Mouse (Mus musculus): ENCODE measurements around the gene 1700028J19Rik. TPM values are rescaled to one million over a fixed set of nuclear protein-coding genes. Genes with fewer than 3 reads are reported as not detected.

1700028J19Rik gene
- 2.2 and 3.5 TPM in 2 replicates for polyA plus RNA-seq (2012; rRNA removed)

DNA sequence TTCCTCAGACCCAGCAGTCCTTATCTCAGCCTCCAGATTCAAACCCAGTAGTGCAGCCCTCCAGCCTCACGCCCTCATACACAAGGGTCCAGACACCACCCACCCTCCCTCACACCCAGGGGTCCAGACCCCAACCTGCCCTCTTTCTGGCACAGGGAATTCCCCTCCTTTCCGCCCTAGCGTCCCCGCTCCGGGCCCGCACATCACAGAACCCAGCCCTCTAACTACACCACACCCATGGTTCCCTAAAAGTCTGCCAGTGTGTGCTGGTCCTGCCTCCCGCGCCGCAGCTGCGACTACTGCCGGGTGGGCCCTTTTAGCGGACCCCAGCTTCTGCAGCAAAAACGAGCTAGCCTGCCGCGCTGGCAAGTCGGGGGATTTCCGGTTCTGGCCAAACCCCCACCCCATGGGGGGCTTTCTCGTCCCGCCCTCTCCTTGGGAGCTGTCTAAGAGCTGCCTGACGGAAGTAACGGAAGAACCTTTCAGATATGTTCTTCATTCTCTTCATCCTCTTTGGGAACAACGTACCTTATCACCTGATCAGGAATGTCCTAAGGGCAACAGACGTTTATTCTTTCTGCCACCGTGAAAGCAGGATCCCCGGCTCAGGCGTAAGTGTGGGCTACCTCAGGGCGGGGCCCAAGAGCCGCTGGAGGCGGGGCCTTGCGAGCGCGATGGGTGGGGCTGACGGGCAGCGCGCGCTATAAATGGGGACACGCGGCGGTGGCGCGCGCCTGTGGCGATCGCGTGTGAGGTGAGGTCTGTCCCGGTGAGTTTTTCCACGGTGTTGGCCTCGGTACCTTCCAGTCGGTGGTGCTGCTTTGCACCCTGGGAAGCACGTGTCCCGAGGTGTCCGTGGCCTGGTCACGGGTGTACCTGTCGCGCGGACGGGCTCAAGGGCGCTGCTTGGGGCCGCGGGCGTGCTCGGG lies at the start of gene 1700028J19Rik, which contains the start of gene 2410002F23Rik:
Gene 1700028J19Rik (minus strand): TSS at position 641 of the 929 bp plus-strand sequence.
Gene 2410002F23Rik (plus strand): TSS at position 668 of the 929 bp plus-strand sequence.

DNA sequence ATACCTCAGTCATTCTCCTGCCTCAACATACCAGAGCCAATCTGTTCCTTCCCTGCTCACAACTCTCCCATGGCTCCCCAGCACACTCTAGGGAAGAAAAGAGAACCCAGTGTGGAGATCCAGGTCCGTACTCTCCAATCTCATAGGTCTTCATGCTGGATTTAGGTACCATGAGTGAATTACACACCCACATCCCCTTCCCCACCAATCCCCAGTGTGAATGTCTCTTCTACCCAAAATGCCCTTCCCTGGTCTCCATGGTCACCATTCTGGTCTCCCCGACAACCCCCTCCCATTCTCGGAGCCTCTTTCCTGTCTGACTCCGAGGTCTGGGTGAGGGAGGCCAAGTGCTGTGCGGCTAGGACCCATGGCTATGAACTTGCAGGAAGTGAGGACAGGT lies 14.7 kb upstream of the 1700028J19Rik start, which contains the start of gene Gm15517:
Gene Gm15517 (plus strand): TSS at position 301 of the 400 bp plus-strand sequence.

DNA sequence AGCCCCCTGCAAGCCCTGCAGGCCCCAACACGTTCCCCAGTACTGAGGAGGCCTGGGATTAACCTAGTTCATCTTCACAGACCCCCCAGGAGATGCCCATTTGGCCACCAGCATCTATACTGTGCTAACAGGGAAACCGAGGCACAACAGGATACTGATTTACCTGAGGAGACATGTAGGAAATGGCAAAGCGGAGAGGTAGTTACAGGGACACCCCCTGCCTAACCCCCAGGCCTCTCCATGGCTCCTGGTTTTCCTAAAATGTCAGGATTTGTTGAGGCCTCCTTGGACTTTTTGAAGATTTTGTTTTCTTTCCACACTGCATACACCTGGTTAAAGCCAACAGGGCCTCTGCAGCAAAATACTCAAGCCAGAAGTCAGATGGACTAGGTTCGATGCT lies 10.8 kb upstream of the 1700028J19Rik start, which contains the start of gene Acp4:
Gene Acp4 (minus strand): TSS at position 101 of the 400 bp plus-strand sequence.

GRCm38 (mm10) chr7:44235909-44236308 lies 10.6 kb downstream of the 1700028J19Rik start, which contains the start of gene Gm36864:
TSS of gene Gm36864 (plus strand) at chr7:44236177.

DNA sequence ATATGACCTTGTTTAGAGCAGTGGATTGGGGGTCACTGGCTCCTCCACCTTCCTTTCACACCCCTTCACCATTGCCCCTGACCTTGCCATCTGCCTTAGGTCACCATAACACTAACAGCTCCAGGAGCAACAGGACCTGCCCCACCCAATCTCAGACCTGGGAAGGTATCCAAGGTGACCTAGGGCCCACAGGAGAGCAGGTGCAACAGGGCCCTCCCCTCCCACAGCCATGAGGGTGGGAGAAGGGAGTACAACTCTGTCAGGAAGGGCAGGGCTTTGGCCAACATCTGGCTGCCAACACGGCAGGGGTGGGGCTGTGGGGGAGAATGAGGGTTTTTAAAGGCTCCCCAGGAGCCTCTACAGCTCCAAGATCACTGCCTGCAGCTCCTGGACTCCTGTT lies 21.4 kb downstream of the 1700028J19Rik start, which contains the start of gene Klk1:
Gene Klk1 (plus strand): TSS at position 285 of the 400 bp plus-strand sequence.

GRCm38 (mm10) chr7:44215645-44216044 lies 30.9 kb downstream of the 1700028J19Rik start, which contains the start of gene Klk1b5:
TSS of gene Klk1b5 (plus strand) at chr7:44215945.

GRCm38 (mm10) chr7:44207135-44207534 lies 39.4 kb downstream of the 1700028J19Rik start, which contains the start of gene Klk1b4:
TSS of gene Klk1b4 (plus strand) at chr7:44207435.

GRCm38 (mm10) chr7:44197891-44198290 lies 48.6 kb downstream of the 1700028J19Rik start, which contains the start of gene Klk1b3:
TSS of gene Klk1b3 (plus strand) at chr7:44198191.

DNA sequence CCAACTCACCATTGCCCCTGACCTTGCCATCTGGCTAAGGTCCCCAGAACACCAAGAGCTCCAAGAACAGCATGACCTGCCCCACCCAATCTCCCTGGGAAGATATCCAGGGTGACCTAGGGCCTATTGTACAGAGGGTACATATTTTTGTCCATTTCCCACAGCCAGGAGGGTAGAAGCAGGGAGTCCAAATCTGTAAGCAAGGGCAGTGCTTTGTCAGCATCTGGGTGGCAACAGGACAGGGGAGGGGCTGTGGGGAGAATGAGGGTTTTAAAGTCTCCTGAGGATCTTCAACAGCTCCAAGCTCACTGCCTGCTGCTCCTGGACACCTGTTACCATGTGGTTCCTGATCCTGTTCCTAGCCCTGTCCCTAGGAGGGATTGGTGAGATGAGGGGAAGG lies 58.6 kb downstream of the 1700028J19Rik start, which contains the start of gene Klk1b24:
Gene Klk1b24 (plus strand): TSS at position 301 of the 400 bp plus-strand sequence.

Other genes with a start within 250 kb of the 1700028J19Rik start
- gene Klk1b26, start 234.5 kb downstream of the 1700028J19Rik start, polyA plus RNA-seq (2012; rRNA removed): not detected in 2 replicates
- 0.17 TPM in 1 of 2 replicates, not detected in the other for gene Klk1b27, start 194.4 kb downstream of the 1700028J19Rik start, polyA plus RNA-seq (2012; rRNA removed)
- gene Klk1b21, start 144.4 kb downstream of the 1700028J19Rik start, polyA plus RNA-seq (2012; rRNA removed): 0.14 TPM in 1 of 2 replicates, not detected in the other
- gene Klk1b22, start 134.0 kb downstream of the 1700028J19Rik start, polyA plus RNA-seq (2012; rRNA removed): 6.3 TPM in 1 of 2 replicates, not detected in the other
- gene Klk1b16, start 109.9 kb downstream of the 1700028J19Rik start, polyA plus RNA-seq (2012; rRNA removed): 0.15 and 0.17 TPM in 2 replicates
- gene Klk1b24, start 58.5 kb downstream of the 1700028J19Rik start, polyA plus RNA-seq (2012; rRNA removed): 0.31 and 0.54 TPM in 2 replicates
- gene Klk1b3, start 48.5 kb downstream of the 1700028J19Rik start, polyA plus RNA-seq (2012; rRNA removed): 0.27 and 2.0 TPM in 2 replicates
- 3.6 and 4.2 TPM in 2 replicates for gene Klk1b4, start 39.3 kb downstream of the 1700028J19Rik start, polyA plus RNA-seq (2012; rRNA removed)
- gene Klk1b5, start 30.8 kb downstream of the 1700028J19Rik start, polyA plus RNA-seq (2012; rRNA removed): 1.4 and 6.7 TPM in 2 replicates
- 4,020 and 5,229 TPM in 2 replicates for gene Klk1, start 21.3 kb downstream of the 1700028J19Rik start, polyA plus RNA-seq (2012; rRNA removed)
- 0.22 and 0.31 TPM in 2 replicates for gene Gm36864, start 10.5 kb downstream of the 1700028J19Rik start, polyA plus RNA-seq (2012; rRNA removed)
- gene 2410002F23Rik, start within 50 bp of the 1700028J19Rik start, polyA plus RNA-seq (2012; rRNA removed): 126 and 152 TPM in 2 replicates
- gene Acp4, start 10.7 kb upstream of the 1700028J19Rik start, polyA plus RNA-seq (2012; rRNA removed): not detected in 2 replicates
- not detected in 2 replicates for gene Gm15517, start 14.8 kb upstream of the 1700028J19Rik start, polyA plus RNA-seq (2012; rRNA removed)
- 5.3 and 6.9 TPM in 2 replicates for gene Clec11a, start 60.2 kb upstream of the 1700028J19Rik start, polyA plus RNA-seq (2012; rRNA removed)
- gene Shank1, start 63.6 kb upstream of the 1700028J19Rik start, polyA plus RNA-seq (2012; rRNA removed): 1.1 TPM in 2 replicates
- 3.2 and 3.5 TPM in 2 replicates for gene Syt3, start 137.4 kb upstream of the 1700028J19Rik start, polyA plus RNA-seq (2012; rRNA removed)
- gene 1700008O03Rik, start 139.1 kb upstream of the 1700028J19Rik start, polyA plus RNA-seq (2012; rRNA removed): 0.87 and 0.89 TPM in 2 replicates
- gene Lrrc4b, start 182.3 kb upstream of the 1700028J19Rik start, polyA plus RNA-seq (2012; rRNA removed): 4.8 and 6.8 TPM in 2 replicates
- 0.23 and 0.88 TPM in 2 replicates for gene Aspdh, start 218.7 kb upstream of the 1700028J19Rik start, polyA plus RNA-seq (2012; rRNA removed)
- gene Josd2, start 221.3 kb upstream of the 1700028J19Rik start, polyA plus RNA-seq (2012; rRNA removed): 136 and 144 TPM in 2 replicates
- 291 and 327 TPM in 2 replicates for gene Emc10, start 249.8 kb upstream of the 1700028J19Rik start, polyA plus RNA-seq (2012; rRNA removed)
- gene Fam71e1, start 249.9 kb upstream of the 1700028J19Rik start, polyA plus RNA-seq (2012; rRNA removed): 4.4 and 6.2 TPM in 2 replicates

Measured in colon, adult 2 months (tissue).